Mouse (Mus musculus) stomach, embryonic 15.5 days (tissue): ENCODE results near the gene Prmt8. TPM values are rescaled to one million over a fixed set of nuclear protein-coding genes. Genes with fewer than 3 reads are reported as not detected.

Source experiments
- ATAC-seq: fragments of 200-750 bp; cut with Nextera tagmentation; 2 replicates; pipeline ENCODE4 v1.8.0; 2017; ENCODE audit warnings: low read depth, moderate number of reproducible peaks, moderate TSS enrichment; ENCODE audit not compliant: insufficient read depth, low FRiP score
- H3K27ac ChIP-seq: fragments of 300-500 bp; sonication (generic); 2 replicates; pipeline ENCODE4 v1.5.1; 2015; ENCODE audit warnings: mild to moderate bottlenecking, inconsistent platforms
- H3K27me3 ChIP-seq: fragments of 300-500 bp; sonication (generic); replicated peaks from 2 replicates; pipeline ENCODE4 v1.6.1; 2015; ENCODE audit warnings: inconsistent platforms
- H3K36me3 ChIP-seq: fragments of 300-500 bp; sonication (generic); 2 replicates; pipeline ENCODE4 v1.6.1; 2015; ENCODE audit warnings: inconsistent platforms
- H3K4me1 ChIP-seq: fragments of 300-500 bp; sonication (generic); 2 replicates; pipeline ENCODE4 v1.6.1; 2015; ENCODE audit warnings: inconsistent platforms
- H3K4me2 ChIP-seq: fragments of 300-500 bp; sonication (generic); 2 replicates; pipeline ENCODE4 v1.6.1; 2015; ENCODE audit warnings: mild to moderate bottlenecking, inconsistent platforms
- H3K4me3 ChIP-seq: fragments of 300-500 bp; sonication (generic); replicated peaks from 2 replicates; pipeline ENCODE4 v1.5.1; 2015; ENCODE audit warnings: inconsistent platforms
- H3K9ac ChIP-seq: fragments of 300-500 bp; sonication (generic); 2 replicates; pipeline ENCODE4 v1.6.1; 2015; ENCODE audit warnings: inconsistent platforms
- H3K9me3 ChIP-seq: fragments of 300-500 bp; sonication (generic); 2 replicates; pipeline ENCODE4 v1.6.1; 2016; ENCODE audit warnings: inconsistent platforms
- WGBS: fragments of 180-500 bp; shearing (Covaris S2); methylation state at CpG from one replicate; pipeline ENCODE4 v1.1.7; 2015; 5-methylcytosine and 5-hydroxymethylcytosine counted together
- microRNA-seq: library from miRNA; unstranded; fragments of <30 nt; microRNA quantifications from one replicate; pipeline ENCODE4, GENCODE M21; 2016
- polyA plus RNA-seq: library from polyadenylated mRNA; unstranded; fragments of >200 nt; fragmentation: Nextera tagmentation; extraction: Ambion mirVana; gene quantifications from 2 replicates; pipeline ENCODE4 v1.2.1, GENCODE M21; 2015

Gene Prmt8
- polyA plus RNA-seq, 1 experiment from 2014 or later = 0.10 TPM

- no peak overlapping the region for H3K4me3 ChIP-seq
- ATAC-seq = no peak
- H3K36me3 ChIP-seq = no peaks in the 10 kb centered on the region
- H3K4me2 ChIP-seq = no peak overlapping the region
- H3K9me3 ChIP-seq = no peaks in the 10 kb centered on the region
- H3K27ac ChIP-seq = no peak overlapping the region
- no peak overlapping the region for H3K9ac ChIP-seq
- no peaks in the 10 kb centered on the region for H3K27me3 ChIP-seq
- H3K4me1 ChIP-seq = no peaks in the 10 kb centered on the region
- WGBS = 89% methylated on average over 11 of the region's 11 CpGs
These were observed 112.1 kb downstream of the Prmt8 start for GRCm38 (mm10) chr6:127657152-127657551.

- H3K4me1 ChIP-seq = no peaks in the 10 kb centered on the region
- no peak overlapping the region for H3K27ac ChIP-seq
- no peak for ATAC-seq
- H3K9ac ChIP-seq = no peak overlapping the region
- H3K27me3 ChIP-seq = no peaks in the 10 kb centered on the region
- 45% methylated on average over 4 of the region's 4 CpGs for WGBS
- no peaks in the 10 kb centered on the region for H3K36me3 ChIP-seq
- H3K9me3 ChIP-seq = no peaks in the 10 kb centered on the region
- H3K4me3 ChIP-seq = no peak overlapping the region
- H3K4me2 ChIP-seq = no peak overlapping the region
These were observed 113.3 kb downstream of the Prmt8 start for GRCm38 (mm10) chr6:127655988-127656387.

- Histone ChIP-seq H3K4me3 (no peak overlapping the region), H3K4me2 (no peak overlapping the region), H3K36me3 (no peaks in the 10 kb centered on the region), H3K4me1 (no peaks in the 10 kb centered on the region), H3K9ac (no peak overlapping the region), H3K27ac (no peak overlapping the region), H3K27me3 (no peaks in the 10 kb centered on the region), H3K9me3 (no peaks in the 10 kb centered on the region)
- ATAC-seq = no peak
- WGBS = 49% methylated on average over 8 of the region's 8 CpGs
These were observed 128.0 kb downstream of the Prmt8 start for GRCm38 (mm10) chr6:127641077-127641801.

Small RNA genes within 50 kb of the gene (microRNA-seq; reads per million reads assigned to microRNA genes)
- gene Mir7233 = not detected

Other genes with a start within 250 kb of the Prmt8 start
- 2.4 and 2.8 TPM in 2 replicates for gene Cracr2a, start 208.1 kb downstream of the Prmt8 start, polyA plus RNA-seq
- 3.9 and 5.2 TPM in 2 replicates for gene Tspan11, start 118.1 kb upstream of the Prmt8 start, polyA plus RNA-seq